Mouse (Mus musculus): ENCODE data around the gene Galnt9. TPM values are rescaled to one million over a fixed set of nuclear protein-coding genes. Genes with fewer than 3 reads are reported as not detected.

Gene Galnt9
- polyA plus RNA-seq, 1 experiment = 0.11 TPM

- H3K4me3 ChIP-seq = no peak overlapping the region
- H3K27me3 ChIP-seq (ENCODE audit: control insufficient read depth, insufficient read depth, insufficient read length) = peaks cover 83% of the 10 kb centered on the region
- H3K4me2 ChIP-seq (ENCODE audit: low read depth) = no peak overlapping the region
- TF ChIP-seq REST (IDR thresholded peaks at IDR 0.05; ENCODE audit: insufficient read depth, insufficient read length) (no peak), TCF3 (IDR thresholded peaks at IDR 0.05; ENCODE audit: insufficient read length, low read depth) (no peak), POLR2A (IDR thresholded peaks at IDR 0.05; ENCODE audit: insufficient read length, low read depth) (no peak), MYOG (IDR thresholded peaks at IDR 0.05; ENCODE audit: control insufficient read depth in 1 of 3, insufficient read depth in 1 of 3, insufficient read length in 2 of 3, low read depth in 2 of 3) (no peak), POLR2AphosphoS2 (IDR thresholded peaks at IDR 0.05; ENCODE audit: insufficient read length, low read depth) (no peak), TCF12 (IDR thresholded peaks at IDR 0.05; ENCODE audit: insufficient read depth, poor library complexity, severe bottlenecking) (no peak), MYOD1 (IDR thresholded peaks at IDR 0.05; ENCODE audit: control insufficient read depth in 1 of 3, insufficient read length in 2 of 3, low read depth in 2 of 3) (no peak), USF1 (IDR thresholded peaks at IDR 0.05; ENCODE audit: low read depth) (no peak), MAX (IDR thresholded peaks at IDR 0.05; ENCODE audit: low read depth) (no peak), CEBPB (IDR thresholded peaks at IDR 0.05; ENCODE audit: insufficient read depth, poor library complexity, severe bottlenecking) (no peak), SRF (IDR thresholded peaks at IDR 0.05; ENCODE audit: control insufficient read depth, insufficient read length, low read depth) (no peak), E2F4 (IDR thresholded peaks at IDR 0.05; ENCODE audit: insufficient read depth) (no peak)
- no peaks in the 10 kb centered on the region for H3K79me2 ChIP-seq (ENCODE audit: control insufficient read depth, insufficient read depth)
- H3K36me3 ChIP-seq (ENCODE audit: control insufficient read depth, insufficient read depth) = no peaks in the 10 kb centered on the region
- H3ac ChIP-seq (ENCODE audit: control insufficient read depth, insufficient read length) = no peak overlapping the region
These were observed 2.7 kb downstream of the Galnt9 start for GRCm38 (mm10) chr5:110546726-110547406.

GRCm38 (mm10) chr5:110548446-110548845, 4.3 kb downstream of the Galnt9 start:
- Histone ChIP-seq H3K4me3 (no peak overlapping the region), H3ac (ENCODE audit: control insufficient read depth, insufficient read length) (no peak overlapping the region), H3K79me2 (ENCODE audit: control insufficient read depth, insufficient read depth) (no peaks in the 10 kb centered on the region), H3K4me2 (ENCODE audit: low read depth) (no peak overlapping the region), H3K36me3 (ENCODE audit: control insufficient read depth, insufficient read depth) (no peaks in the 10 kb centered on the region), H3K27me3 (ENCODE audit: control insufficient read depth, insufficient read depth, insufficient read length) (peaks cover 84% of the 10 kb centered on the region)
- TF ChIP-seq USF1 (IDR thresholded peaks at IDR 0.05; ENCODE audit: low read depth) = no peak

GRCm38 (mm10) chr5:110550189-110550588, 6.0 kb downstream of the Galnt9 start:
- TF ChIP-seq MYOG (IDR thresholded peaks at IDR 0.05; ENCODE audit: control insufficient read depth in 1 of 3, insufficient read depth in 1 of 3, insufficient read length in 2 of 3, low read depth in 2 of 3) = no peak
- TF ChIP-seq TCF3 (IDR thresholded peaks at IDR 0.05; ENCODE audit: insufficient read length, low read depth) = no peak
- TF ChIP-seq E2F4 (IDR thresholded peaks at IDR 0.05; ENCODE audit: insufficient read depth) = no peak
- TF ChIP-seq REST (IDR thresholded peaks at IDR 0.05; ENCODE audit: insufficient read depth, insufficient read length) = no peak
- no peak for TF ChIP-seq TCF12 (IDR thresholded peaks at IDR 0.05; ENCODE audit: insufficient read depth, poor library complexity, severe bottlenecking)
- no peak for TF ChIP-seq POLR2AphosphoS2 (IDR thresholded peaks at IDR 0.05; ENCODE audit: insufficient read length, low read depth)
- TF ChIP-seq MYOD1 (IDR thresholded peaks at IDR 0.05; ENCODE audit: control insufficient read depth in 1 of 3, insufficient read length in 2 of 3, low read depth in 2 of 3) = no peak
- TF ChIP-seq CEBPB (IDR thresholded peaks at IDR 0.05; ENCODE audit: insufficient read depth, poor library complexity, severe bottlenecking) = no peak
- no peak for TF ChIP-seq POLR2A (IDR thresholded peaks at IDR 0.05; ENCODE audit: insufficient read length, low read depth)
- no peak for TF ChIP-seq MAX (IDR thresholded peaks at IDR 0.05; ENCODE audit: low read depth)
- no peak for TF ChIP-seq SRF (IDR thresholded peaks at IDR 0.05; ENCODE audit: control insufficient read depth, insufficient read length, low read depth)
- no peak for TF ChIP-seq USF1 (IDR thresholded peaks at IDR 0.05; ENCODE audit: low read depth)
- no peak overlapping the region for H3K4me3 ChIP-seq
- no peaks in the 10 kb centered on the region for H3K36me3 ChIP-seq (ENCODE audit: control insufficient read depth, insufficient read depth)
- H3ac ChIP-seq (ENCODE audit: control insufficient read depth, insufficient read length) = no peak overlapping the region
- H3K79me2 ChIP-seq (ENCODE audit: control insufficient read depth, insufficient read depth) = no peaks in the 10 kb centered on the region
- no peak overlapping the region for H3K4me2 ChIP-seq (ENCODE audit: low read depth)
- H3K27me3 ChIP-seq (ENCODE audit: control insufficient read depth, insufficient read depth, insufficient read length) = peaks cover 70% of the 10 kb centered on the region

- Histone ChIP-seq H3K4me2 (ENCODE audit: low read depth) (no peak overlapping the region), H3ac (ENCODE audit: control insufficient read depth, insufficient read length) (no peak overlapping the region), H3K79me2 (ENCODE audit: control insufficient read depth, insufficient read depth) (no peaks in the 10 kb centered on the region), H3K36me3 (ENCODE audit: control insufficient read depth, insufficient read depth) (no peaks in the 10 kb centered on the region), H3K4me3 (no peak overlapping the region), H3K27me3 (ENCODE audit: control insufficient read depth, insufficient read depth, insufficient read length) (peaks cover 64% of the 10 kb centered on the region)
- no peak for TF ChIP-seq POLR2A (IDR thresholded peaks at IDR 0.05; ENCODE audit: insufficient read length, low read depth)
- TF ChIP-seq TCF12 (IDR thresholded peaks at IDR 0.05; ENCODE audit: insufficient read depth, poor library complexity, severe bottlenecking) = no peak
- TF ChIP-seq REST (IDR thresholded peaks at IDR 0.05; ENCODE audit: insufficient read depth, insufficient read length) = no peak
- no peak for TF ChIP-seq USF1 (IDR thresholded peaks at IDR 0.05; ENCODE audit: low read depth)
- TF ChIP-seq MYOD1 (IDR thresholded peaks at IDR 0.05; ENCODE audit: control insufficient read depth in 1 of 3, insufficient read length in 2 of 3, low read depth in 2 of 3) = no peak
- TF ChIP-seq MYOG (IDR thresholded peaks at IDR 0.05; ENCODE audit: control insufficient read depth in 1 of 3, insufficient read depth in 1 of 3, insufficient read length in 2 of 3, low read depth in 2 of 3) = no peak
- TF ChIP-seq CEBPB (IDR thresholded peaks at IDR 0.05; ENCODE audit: insufficient read depth, poor library complexity, severe bottlenecking) = no peak
- TF ChIP-seq MAX (IDR thresholded peaks at IDR 0.05; ENCODE audit: low read depth) = no peak
- TF ChIP-seq SRF (IDR thresholded peaks at IDR 0.05; ENCODE audit: control insufficient read depth, insufficient read length, low read depth) = no peak
These were observed 6.7 kb downstream of the Galnt9 start for GRCm38 (mm10) chr5:110550841-110551240.

- no peak for TF ChIP-seq TCF12 (IDR thresholded peaks at IDR 0.05; ENCODE audit: insufficient read depth, poor library complexity, severe bottlenecking)
- no peak for TF ChIP-seq SRF (IDR thresholded peaks at IDR 0.05; ENCODE audit: control insufficient read depth, insufficient read length, low read depth)
- TF ChIP-seq POLR2AphosphoS2 (IDR thresholded peaks at IDR 0.05; ENCODE audit: insufficient read length, low read depth) = no peak
- no peak for TF ChIP-seq REST (IDR thresholded peaks at IDR 0.05; ENCODE audit: insufficient read depth, insufficient read length)
- TF ChIP-seq MYOD1 (IDR thresholded peaks at IDR 0.05; ENCODE audit: control insufficient read depth in 1 of 3, insufficient read length in 2 of 3, low read depth in 2 of 3) = no peak
- TF ChIP-seq MYOG (IDR thresholded peaks at IDR 0.05; ENCODE audit: control insufficient read depth in 1 of 3, insufficient read depth in 1 of 3, insufficient read length in 2 of 3, low read depth in 2 of 3) = no peak
- TF ChIP-seq CEBPB (IDR thresholded peaks at IDR 0.05; ENCODE audit: insufficient read depth, poor library complexity, severe bottlenecking) = no peak
- TF ChIP-seq E2F4 (IDR thresholded peaks at IDR 0.05; ENCODE audit: insufficient read depth) = no peak
- no peak for TF ChIP-seq TCF3 (IDR thresholded peaks at IDR 0.05; ENCODE audit: insufficient read length, low read depth)
- TF ChIP-seq MAX (IDR thresholded peaks at IDR 0.05; ENCODE audit: low read depth) = no peak
- TF ChIP-seq USF1 (IDR thresholded peaks at IDR 0.05; ENCODE audit: low read depth) = no peak
- no peak for TF ChIP-seq POLR2A (IDR thresholded peaks at IDR 0.05; ENCODE audit: insufficient read length, low read depth)
- Histone ChIP-seq H3K4me2 (ENCODE audit: low read depth) (no peak overlapping the region), H3K27me3 (ENCODE audit: control insufficient read depth, insufficient read depth, insufficient read length) (peaks cover 52% of the 10 kb centered on the region), H3K79me2 (ENCODE audit: control insufficient read depth, insufficient read depth) (no peaks in the 10 kb centered on the region), H3K4me3 (no peak overlapping the region), H3ac (ENCODE audit: control insufficient read depth, insufficient read length) (no peak overlapping the region), H3K36me3 (ENCODE audit: control insufficient read depth, insufficient read depth) (no peaks in the 10 kb centered on the region)
These were observed 7.8 kb downstream of the Galnt9 start for GRCm38 (mm10) chr5:110552005-110552404.

Measured in myocyte (in vitro differentiated cells).